Mouse (Mus musculus) heart, adult 18-20 months (tissue): Measurements from ENCODE around the gene 4930579F01Rik. TPM values are rescaled to one million over a fixed set of nuclear protein-coding genes. Genes with fewer than 3 reads are reported as not detected.
A peak's percentile ranks its signal among the peaks of the same experiment; 100 is the strongest.

Source experiments
- DNase-seq, 2 experiments: peaks; one replicate each; pipeline ENCODE4 v3.0.0; 2021 to 2022; ENCODE audit warnings: mixed read lengths in 1 of 2
- long read RNA-seq, 2 experiments: library from polyadenylated mRNA; stranded (forward); transcript quantifications; one replicate each; pipeline ENCODE4 v2.0.0; 2021
- total RNA-seq, 2 experiments: library from RNA; stranded (reverse); gene quantifications; 2 replicates each; pipeline ENCODE4 v1.2.3; 2021

4930579F01Rik gene
- total RNA-seq = not detected
- long read RNA-seq, experiment 1 = 0 reads
- long read RNA-seq, experiment 2 = 0 reads

DNA sequence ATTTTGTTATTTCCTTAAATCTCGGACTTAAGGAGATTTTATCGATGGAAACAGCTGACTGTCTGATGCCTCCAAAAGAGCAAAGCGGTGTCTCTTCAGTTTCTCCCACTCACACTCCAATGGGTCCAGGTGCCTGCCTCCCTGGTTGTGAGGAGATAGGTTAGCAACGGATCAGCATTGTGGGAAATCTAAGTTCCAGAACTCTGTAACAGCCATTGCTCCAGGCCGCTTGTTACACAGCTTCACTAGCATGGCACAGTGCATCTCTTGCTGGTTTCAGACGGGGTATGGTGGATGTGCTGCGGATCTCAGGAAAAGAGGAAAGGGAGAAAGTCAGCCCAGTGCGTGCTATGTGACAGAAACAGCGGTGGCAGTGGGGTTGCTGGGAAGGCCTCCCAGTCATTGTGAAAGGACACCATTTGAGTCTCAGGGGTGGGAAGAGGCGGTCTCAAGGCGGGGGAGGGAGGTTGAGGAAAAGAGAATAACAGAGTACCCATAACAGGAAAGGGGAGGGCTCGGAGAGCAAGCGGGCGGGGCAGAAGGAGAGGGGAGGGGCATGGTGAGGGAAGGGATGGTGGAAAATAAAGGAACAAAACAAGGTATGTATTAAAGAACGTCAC, at the start of gene 4930579F01Rik:
Gene 4930579F01Rik, minus strand, starts transcription at position 143 of the 620 bp plus-strand sequence.
- DNase-seq = no peak

DNA sequence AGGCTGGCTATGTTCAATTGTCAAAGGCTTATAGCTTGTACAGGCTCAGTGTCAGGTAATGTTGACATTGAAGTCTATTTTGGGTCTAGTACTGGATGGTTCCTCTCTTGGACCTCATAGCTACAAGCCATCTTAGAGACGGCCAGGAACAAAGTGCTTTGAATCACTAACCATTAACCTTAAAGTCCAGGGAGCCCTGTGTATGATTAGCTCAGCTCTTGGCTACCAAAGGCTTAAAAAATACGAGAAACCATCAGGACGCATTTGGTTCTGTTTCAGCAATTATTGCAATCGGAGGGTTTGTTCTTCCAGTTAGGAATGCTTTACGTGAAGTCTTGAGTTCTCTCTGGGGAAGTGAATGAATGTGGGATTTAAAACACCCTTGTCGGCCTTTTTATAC, 49.3 kb upstream of the 4930579F01Rik start:
- DNase-seq = no peak

DNA sequence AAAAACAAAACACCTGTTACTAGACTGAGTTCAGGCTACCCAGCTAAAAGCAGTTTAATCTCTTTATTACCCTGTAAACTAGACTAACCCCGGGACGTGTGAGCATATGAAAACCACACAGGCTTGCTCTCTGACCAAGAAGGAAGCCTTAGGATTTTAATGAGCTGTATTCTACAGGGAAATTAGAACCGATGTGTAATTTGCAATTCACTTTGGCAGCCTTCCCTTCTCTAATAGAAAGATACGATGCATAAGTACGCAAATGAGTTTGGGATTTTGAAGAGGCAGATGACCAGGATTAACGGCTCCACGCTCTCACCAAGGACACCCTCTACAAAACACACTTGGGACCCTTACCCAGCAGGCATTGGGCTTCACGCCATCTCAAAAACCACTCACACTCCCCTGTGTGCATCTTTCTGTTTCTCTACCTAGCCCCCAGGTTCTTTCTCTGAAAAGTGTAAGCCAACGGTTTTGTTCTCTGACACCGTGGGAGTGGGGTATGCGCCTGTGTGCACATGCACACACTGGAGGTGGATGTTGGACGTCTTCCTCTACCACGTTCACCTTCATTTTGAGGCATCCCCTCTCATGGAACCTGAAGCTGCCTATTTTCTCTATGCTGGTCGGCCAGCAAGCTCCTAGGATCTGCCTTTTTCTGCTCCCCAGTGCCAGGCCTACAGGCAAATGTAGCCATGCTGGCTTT, 48.5 kb upstream of the 4930579F01Rik start:
- DNase-seq = no peak

DNA sequence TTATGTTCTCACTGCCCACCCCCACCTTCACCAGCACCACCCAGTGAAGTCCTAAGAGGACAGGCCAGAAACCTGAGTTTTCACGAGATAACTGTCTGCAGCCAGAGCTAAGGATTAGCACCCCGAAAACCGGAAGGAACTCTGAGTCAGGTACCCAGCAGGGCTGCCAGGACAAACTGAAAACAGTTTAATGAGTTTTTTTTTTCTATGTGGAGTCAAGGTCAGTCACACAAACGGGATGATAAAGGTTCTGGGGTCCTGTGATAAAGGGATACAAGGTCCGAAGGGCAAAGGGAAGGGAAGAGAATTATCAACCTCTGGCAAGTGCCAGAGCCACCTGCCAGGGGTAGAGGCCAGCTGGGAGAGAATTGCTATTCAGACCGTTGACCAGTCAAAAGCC, 47.7 kb upstream of the 4930579F01Rik start:
- peak; percentile 35 to 61 for DNase-seq

DNA sequence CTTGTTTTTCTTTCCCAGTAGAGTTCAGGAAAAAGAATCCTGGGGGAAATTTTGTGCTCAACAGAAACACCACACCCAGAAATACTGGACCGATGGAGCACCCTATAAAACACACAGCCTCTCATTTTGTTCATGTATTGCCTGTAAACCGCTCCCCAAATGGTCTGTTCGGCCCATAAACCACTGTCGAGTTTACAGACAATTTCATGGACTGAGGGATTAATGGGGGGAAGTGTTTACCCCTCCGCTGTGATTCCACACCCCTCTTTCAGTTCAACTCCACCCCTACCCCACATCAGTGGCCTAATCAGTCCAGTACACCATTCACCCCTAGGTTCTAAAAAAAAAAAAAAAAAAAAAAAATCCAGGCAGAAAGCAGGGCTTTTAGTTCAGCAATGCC, 47.3 kb upstream of the 4930579F01Rik start:
- peak in 1 of 2 experiments; percentile 36 for DNase-seq

DNA sequence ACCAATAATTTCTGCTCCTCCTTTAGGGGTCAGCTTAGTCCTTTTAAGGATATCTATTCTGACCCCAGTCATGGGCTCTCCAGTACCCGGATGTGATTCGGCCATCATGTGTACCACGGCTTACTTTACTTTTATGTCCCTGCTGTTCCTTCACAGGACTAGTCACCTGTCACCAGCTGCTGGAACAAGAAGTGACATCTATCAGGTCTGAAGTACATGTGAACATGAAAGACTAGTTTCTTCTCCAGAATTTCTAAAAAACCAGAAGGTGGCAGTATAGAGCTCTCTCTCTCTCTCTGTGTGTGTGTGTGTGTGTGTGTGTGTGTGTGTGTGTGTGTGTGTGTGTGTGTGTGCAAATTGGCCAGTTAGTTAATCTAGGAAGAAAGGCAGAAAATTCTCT, 46.8 kb upstream of the 4930579F01Rik start:
- DNase-seq = peak in 1 of 2 experiments; percentile 38

GRCm38 (mm10) chr3:138239461-138239860, 45.8 kb upstream of the 4930579F01Rik start:
- DNase-seq = no peak

GRCm38 (mm10) chr3:138238046-138238445, 44.4 kb upstream of the 4930579F01Rik start:
- DNase-seq = no peak

GRCm38 (mm10) chr3:138236546-138237163, 43.0 kb upstream of the 4930579F01Rik start:
- DNase-seq = no peak

DNA sequence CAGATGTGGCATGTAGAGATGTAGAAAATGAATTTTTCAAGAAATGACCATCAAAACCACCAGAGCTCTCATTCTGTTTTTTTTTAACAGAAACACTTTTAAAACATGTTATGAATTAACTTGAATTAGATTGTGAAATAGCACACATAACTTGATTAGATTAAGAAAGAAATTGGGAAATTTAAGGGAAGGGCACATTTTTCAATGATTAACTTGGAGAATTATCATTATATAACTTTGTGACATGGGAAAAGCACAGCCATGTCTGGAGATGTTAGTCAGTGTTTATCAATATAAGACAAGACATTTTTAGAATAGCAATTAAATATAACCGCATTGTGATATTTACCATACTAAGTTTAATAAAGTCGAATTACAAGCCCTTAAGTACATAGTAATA, 37.9 kb upstream of the 4930579F01Rik start:
- DNase-seq = no peak

DNA sequence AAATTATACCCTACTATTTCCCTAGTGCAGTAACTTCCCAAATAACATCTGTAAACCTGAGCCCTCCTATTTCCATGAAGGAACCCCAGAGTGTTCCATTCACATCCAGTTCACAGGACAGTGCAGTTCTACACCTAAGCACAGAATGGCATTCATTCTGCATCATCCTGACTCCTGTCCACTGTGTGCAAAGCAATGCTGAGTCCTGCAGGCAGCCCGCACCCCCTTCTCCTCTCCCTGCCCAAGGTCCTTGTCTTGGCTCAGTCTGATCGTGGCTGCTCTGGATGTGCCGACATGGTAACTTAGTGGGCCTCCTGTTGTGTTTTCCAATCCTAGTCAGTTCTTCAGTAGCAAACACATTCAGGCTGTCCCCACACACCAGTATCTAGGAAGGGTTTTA, 36.6 kb upstream of the 4930579F01Rik start:
- DNase-seq = no peak

- no peak for DNase-seq
Measured at GRCm38 (mm10) chr3:138229448-138229847, 35.8 kb upstream of the 4930579F01Rik start.

- DNase-seq = no peak
Measured at GRCm38 (mm10) chr3:138227782-138228181, 34.2 kb upstream of the 4930579F01Rik start.

- DNase-seq = no peak
Measured at GRCm38 (mm10) chr3:138227082-138227481, 33.5 kb upstream of the 4930579F01Rik start.

DNA sequence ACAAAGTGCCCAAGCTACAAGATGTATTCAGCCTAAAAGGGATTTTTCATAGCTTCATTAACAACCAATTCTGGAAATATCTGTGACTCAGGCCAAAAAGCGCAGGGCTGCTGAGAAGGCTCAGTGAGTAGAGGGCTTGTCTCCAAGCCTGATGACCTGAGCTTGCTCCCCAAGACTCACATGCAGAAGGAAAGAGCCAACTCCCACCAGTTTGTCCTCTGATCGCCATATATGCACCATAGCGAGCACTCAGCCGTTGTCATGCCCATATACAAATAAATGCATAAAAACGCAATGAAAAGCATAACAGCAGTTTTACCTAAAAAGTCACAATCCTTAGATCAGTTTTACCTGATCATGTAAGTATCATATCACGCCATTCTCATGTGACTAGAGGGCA, 32.9 kb upstream of the 4930579F01Rik start:
- DNase-seq = no peak

DNA sequence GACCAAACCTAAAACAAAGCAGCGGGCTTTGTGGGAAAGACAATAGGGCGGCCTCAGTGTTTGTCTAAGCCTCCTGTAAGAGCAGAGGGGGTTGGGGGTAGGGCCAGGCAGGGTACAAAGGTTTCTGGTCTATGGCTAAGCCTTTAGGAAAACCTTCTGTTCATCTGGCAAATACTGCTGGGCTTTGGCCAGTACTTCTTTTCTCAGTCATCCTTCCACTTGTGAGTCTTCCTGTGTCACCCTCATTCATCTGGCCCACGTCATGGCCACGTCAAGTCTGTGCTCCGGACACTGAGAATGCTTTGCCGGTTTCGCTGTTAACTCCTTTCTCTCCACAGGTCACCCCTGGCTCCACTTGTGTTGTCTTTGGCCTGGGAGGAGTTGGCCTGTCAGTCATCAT, 32.2 kb upstream of the 4930579F01Rik start:
- DNase-seq = peak in 1 of 2 experiments; percentile 19

- DNase-seq = no peak
Measured at GRCm38 (mm10) chr3:138225331-138225730, 31.7 kb upstream of the 4930579F01Rik start.

DNA sequence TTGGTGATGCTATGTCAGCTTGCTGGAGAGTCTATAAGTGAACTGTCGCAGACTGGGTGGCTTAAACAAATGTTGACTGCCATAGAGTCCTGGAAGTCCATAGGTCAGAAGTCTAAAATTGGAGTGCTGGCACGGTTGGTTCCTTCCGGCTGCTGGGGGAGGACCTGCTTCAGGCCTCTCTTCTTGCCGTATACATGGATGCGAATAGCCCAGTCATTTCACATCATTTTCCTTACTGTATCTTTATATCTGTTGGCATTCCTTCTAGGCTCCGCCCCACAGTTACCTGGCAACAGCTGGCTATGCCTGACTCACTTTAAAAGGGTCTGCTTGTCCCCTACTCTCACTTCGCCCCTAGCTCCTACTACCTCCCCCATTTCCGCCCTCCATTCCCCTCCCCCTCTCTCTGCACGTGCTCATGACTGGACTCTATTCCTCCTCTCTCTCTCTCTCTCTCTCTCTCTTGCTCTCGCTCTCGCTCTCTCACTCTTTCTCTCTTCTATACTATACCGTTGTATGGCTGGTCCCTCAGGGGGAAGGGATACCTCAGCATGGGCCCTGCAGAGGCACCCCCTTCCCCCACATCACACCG, 30.8 kb upstream of the 4930579F01Rik start:
- no peak for DNase-seq

GRCm38 (mm10) chr3:138222952-138223351, 29.3 kb upstream of the 4930579F01Rik start:
- peak; percentile 74 to 89 for DNase-seq

- DNase-seq = no peak
Measured at GRCm38 (mm10) chr3:138222511-138222910, 28.9 kb upstream of the 4930579F01Rik start.

GRCm38 (mm10) chr3:138221116-138221515, 27.5 kb upstream of the 4930579F01Rik start:
- DNase-seq = no peak

DNA sequence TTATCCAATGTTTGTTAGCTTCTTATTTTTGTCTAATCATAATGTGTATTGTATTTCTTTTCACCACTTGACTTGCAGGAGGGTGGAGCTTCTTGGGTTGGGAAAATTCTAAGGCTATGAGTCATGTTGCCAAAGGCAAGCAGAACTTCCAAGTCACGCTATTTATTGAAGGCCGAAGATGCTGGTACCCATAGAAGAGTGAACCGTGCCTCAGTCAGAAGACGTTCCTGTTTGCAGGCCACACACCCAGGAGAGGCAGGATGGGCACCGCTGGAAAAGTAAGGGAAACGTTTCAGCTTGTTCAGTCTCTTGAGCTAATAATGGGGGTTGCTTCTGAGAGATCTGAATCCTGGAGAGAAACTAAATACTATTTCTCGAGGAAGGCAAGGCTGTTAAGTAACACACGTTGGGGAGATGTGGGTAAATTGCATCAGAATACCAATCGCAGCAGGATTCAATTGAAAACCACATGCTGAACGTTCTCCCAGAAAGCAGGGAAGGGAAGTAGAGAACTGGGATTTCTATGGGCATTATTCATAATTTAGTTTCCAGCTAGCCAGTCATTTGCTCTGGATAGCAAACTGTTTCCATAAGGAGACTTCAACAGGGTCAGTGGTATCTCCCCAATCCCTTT, 24.1 kb upstream of the 4930579F01Rik start, which contains the start of gene Adh7:
Gene Adh7, plus strand, starts transcription at position 130 of the 634 bp plus-strand sequence.
- no peak for DNase-seq
